Comparison of ENCODE assay signal across 8 mouse cellular contexts in genomic region chr17:46253452-46254084, GRCm38 (mm10). TPM values are rescaled to one million over a fixed set of nuclear protein-coding genes. Genes with fewer than 3 reads are reported as not detected.
DNase-seq lines count a peak whose midpoint lies in the region; ATAC-seq and TF ChIP-seq lines count a peak whose summit lies in the region.

Lrrc73 (plus strand) TSS chr17:46253531.

- H3K4me2 ChIP-seq in kidney, embryonic 15.5 days: peak within 1 kb of the TSS; percentile 100

- peak within 1 kb of the TSS; percentile 76 for H3ac ChIP-seq in C2C12 (ENCODE audit: control insufficient read depth, insufficient read length, low read depth)

- no peak for TF ChIP-seq CTCF in C2C12 (IDR thresholded peaks at IDR 0.05; ENCODE audit: control insufficient read depth, insufficient read depth, insufficient read length)
- no peak for TF ChIP-seq CTCF in embryonic fibroblast, embryonic 13.5 days (IDR thresholded peaks at IDR 0.05; ENCODE audit: borderline replicate concordance, insufficient read depth, low read length)

- peak; percentile 49 for TF ChIP-seq POLR2A in embryonic fibroblast, embryonic 13.5 days (IDR thresholded peaks at IDR 0.05; ENCODE audit: low read depth, low read length)

- peak within 1 kb of the TSS; percentile 32 for H3K4me3 ChIP-seq in C2C12 (ENCODE audit: insufficient read depth, poor library complexity, severe bottlenecking)
- peak within 1 kb of the TSS; percentile 36 for H3K4me3 ChIP-seq in embryonic fibroblast, embryonic 13.5 days (ENCODE audit: insufficient read depth, low read length)
- H3K4me3 ChIP-seq in heart, embryonic 10.5 days: peak within 1 kb of the TSS; percentile 72
- peak within 1 kb of the TSS; percentile 73 for H3K4me3 ChIP-seq in kidney, embryonic 15.5 days (replicated peaks)

- H3K27ac ChIP-seq in embryonic fibroblast, embryonic 13.5 days (ENCODE audit: insufficient read depth, low read length): no peak within 1 kb of the TSS
- H3K27ac ChIP-seq in heart, embryonic 10.5 days: peak within 1 kb of the TSS; percentile 31
- no peak within 1 kb of the TSS for H3K27ac ChIP-seq in kidney, embryonic 15.5 days

- DNase-seq in brain, adult 2 months (ENCODE audit: low read depth, low spot score): peak; percentile 95
- peak; percentile 94 for DNase-seq in heart, embryonic 10.5 days (ENCODE audit: low spot score)
- peak; percentile 90 for DNase-seq in liver
- DNase-seq in monocyte, adult 2 months (ENCODE audit: low read depth in 1 of 2, low spot score in 2 of 2): peak; percentile 80 to 90
- DNase-seq in spleen, postnatal 14 days (ENCODE audit: low spot score in 2 of 2): peak; percentile 73 to 86

- peak within 1 kb of the TSS; percentile 68 for H3K9ac ChIP-seq in kidney, embryonic 15.5 days

- WGBS in heart, embryonic 10.5 days: 2% methylated on average over 48 of the region's 48 CpGs
- 2% methylated on average over 48 of the region's 48 CpGs for WGBS in kidney, embryonic 15.5 days

- no peaks in the 10 kb centered on the region for H3K9me3 ChIP-seq in heart, embryonic 10.5 days
- no peaks in the 10 kb centered on the region for H3K9me3 ChIP-seq in kidney, embryonic 15.5 days (replicated peaks)

- H3K79me3 ChIP-seq in C2C12 (ENCODE audit: low read depth): peaks cover 8% of the 10 kb centered on the region

- ATAC-seq in kidney, embryonic 15.5 days (replicated peaks; ENCODE audit: low FRiP score): peak; percentile 83

- H3K36me3 ChIP-seq in C2C12 (ENCODE audit: control insufficient read depth, insufficient read depth): peaks cover 59% of the 10 kb centered on the region
- H3K36me3 ChIP-seq in heart, embryonic 10.5 days: peaks cover 62% of the 10 kb centered on the region
- H3K36me3 ChIP-seq in kidney, embryonic 15.5 days: peaks cover 57% of the 10 kb centered on the region

- H3K4me1 ChIP-seq in embryonic fibroblast, embryonic 13.5 days (ENCODE audit: control insufficient read depth, insufficient read depth, low read length): peaks cover 2% of the 10 kb centered on the region; the same call in 1 of the 2 replicates
- peaks cover 35% of the 10 kb centered on the region for H3K4me1 ChIP-seq in heart, embryonic 10.5 days
- peaks cover 26% of the 10 kb centered on the region for H3K4me1 ChIP-seq in kidney, embryonic 15.5 days

- H3K79me2 ChIP-seq in C2C12 (ENCODE audit: control insufficient read depth, insufficient read depth): peaks cover 18% of the 10 kb centered on the region

- H3K27me3 ChIP-seq in C2C12 (ENCODE audit: control insufficient read depth, insufficient read depth, insufficient read length): no peaks in the 10 kb centered on the region
- peaks cover 34% of the 10 kb centered on the region for H3K27me3 ChIP-seq in heart, embryonic 10.5 days (ENCODE audit: insufficient read depth, poor library complexity, severe bottlenecking)
- H3K27me3 ChIP-seq in kidney, embryonic 15.5 days: peaks cover 19% of the 10 kb centered on the region

TF ChIP-seq in C2C12, 6 proteins besides CTCF, POLR2A, EP300 and RAD21:
- TF ChIP-seq CEBPB (IDR thresholded peaks at IDR 0.05; ENCODE audit: low read depth) (peak; percentile 64), MYOD1 (IDR thresholded peaks at IDR 0.05; ENCODE audit: control insufficient read depth, insufficient read length, low read depth) (peak; percentile 19), FOSL1 (IDR thresholded peaks at IDR 0.05; ENCODE audit: insufficient read depth, low read length, poor library complexity, severe bottlenecking) (no peak), MAX (IDR thresholded peaks at IDR 0.05) (peak; percentile 95)

RNA-seq across cellular contexts. Expression of gene Lrrc73, which starts in this region (rescaled TPM):
- 5.3 TPM for polyA plus RNA-seq in C2C12 (2012; fragmentation: generic; extraction: Trizol)
- 1.6 and 3.5 TPM in 2 replicates for polyA plus RNA-seq in embryonic fibroblast, embryonic 13.5 days (2011; ENCODE audit: insufficient read length, low read depth, missing spikeins)
- 0.33 and 0.38 TPM in 2 replicates for polyA plus RNA-seq in heart, embryonic 10.5 days (2016; fragmentation: Nextera tagmentation; extraction: Ambion mirVana)
- polyA plus RNA-seq in kidney, embryonic 15.5 days (2015; fragmentation: Nextera tagmentation; extraction: Ambion mirVana): 0.60 and 0.71 TPM in 2 replicates

Comparison
In these comparisons a context has a peak if more than half of its experiments do, and no peak if none do; other contexts are left out.
1. Peak in DNase-seq, H3K4me3 ChIP-seq and H3K27ac ChIP-seq in heart, embryonic 10.5 days; RNA of the gene not detected or under 1 TPM.
2. Peak in ATAC-seq, H3K4me3 ChIP-seq, H3K9ac ChIP-seq and H3K4me2 ChIP-seq in kidney, embryonic 15.5 days; RNA of the gene not detected or under 1 TPM.